Mouse (Mus musculus): ENCODE measurements around the gene Crtc2. TPM values are rescaled to one million over a fixed set of nuclear protein-coding genes. Genes with fewer than 3 reads are reported as not detected.

Crtc2 gene
- polyA plus RNA-seq, 1 experiment from 2014 or later, result 16.7 TPM

DNA sequence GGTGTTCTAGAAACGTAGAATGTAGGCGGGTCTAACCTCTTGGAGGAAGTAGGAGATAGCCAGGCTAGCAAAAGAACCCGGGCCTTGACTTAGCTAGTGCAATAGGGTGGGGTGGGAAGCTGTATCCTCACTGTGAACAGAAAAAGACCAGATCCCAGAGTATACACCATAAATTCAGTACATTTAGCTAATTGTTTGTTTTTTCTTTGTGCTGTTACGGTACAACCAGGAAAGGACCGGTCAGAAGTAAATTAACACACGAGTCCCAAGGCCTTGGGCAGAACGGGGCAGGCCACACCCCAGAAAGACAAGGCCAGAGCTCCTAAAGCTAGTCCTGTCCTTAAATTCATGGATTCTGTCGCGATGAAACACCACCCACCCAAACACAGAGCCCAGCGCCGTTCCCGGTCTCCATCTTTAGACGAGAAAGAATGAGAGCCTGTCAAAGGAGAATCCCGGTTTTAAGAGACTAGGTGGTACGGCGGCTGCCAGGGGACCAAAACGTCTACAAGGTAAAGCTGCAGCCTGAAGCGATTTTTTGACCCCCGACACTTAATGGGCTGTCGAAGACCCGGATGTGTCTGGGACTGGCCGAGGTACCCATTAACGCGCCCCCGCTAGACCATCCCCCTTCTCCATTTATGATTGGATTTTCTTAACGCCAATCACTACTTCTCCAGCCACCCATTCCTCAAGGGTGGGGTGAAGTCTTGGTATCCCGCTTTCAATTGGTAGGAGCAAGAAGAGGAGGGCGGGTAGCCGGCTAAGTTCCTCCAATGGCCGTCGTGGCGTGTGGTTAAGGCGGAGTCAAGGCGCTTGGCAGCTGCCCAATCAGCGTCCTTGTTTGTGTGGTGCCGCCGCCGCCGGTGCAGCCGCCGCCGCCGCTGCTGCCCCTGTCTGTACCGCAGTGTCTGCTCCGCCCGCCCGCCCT is 38.6 kb downstream of the Crtc2 start, which contains the start of gene Gatad2b:
Gatad2b (plus strand) TSS at position 834 of the 931 bp plus-strand sequence.
- Histone ChIP-seq H3K27me3 (ENCODE audit: control insufficient read depth, insufficient read depth, low read length) (no peaks in the 10 kb centered on the region), H3K4me1 (ENCODE audit: control insufficient read depth, insufficient read depth, low read length) (peaks cover 5% of the 10 kb centered on the region; the same call in 1 of the 2 replicates), H3K27ac (replicated peaks; ENCODE audit: low read depth, low read length) (peak within 1 kb of the TSS; percentile 97), H3K9me3 (ENCODE audit: control insufficient read depth, low read length) (no peaks in the 10 kb centered on the region), H3K4me3 (ENCODE audit: low read depth, low read length) (peak within 1 kb of the TSS; percentile 91), H3K9ac (ENCODE audit: low read length) (peak within 1 kb of the TSS; percentile 94), H3K4me2 (ENCODE audit: low read depth, severe bottlenecking) (peak within 1 kb of the TSS; percentile 75), H3K36me3 (ENCODE audit: control insufficient read depth, insufficient read depth, low read length) (peaks cover 3% of the 10 kb centered on the region; the same call in 1 of the 2 replicates)
- WGBS, result under 1% methylated on average over 44 of the region's 47 CpGs
- DNase-seq (ENCODE audit: low spot score), result peak; percentile 100
- ATAC-seq (ENCODE audit: insufficient number of reproducible peaks, low FRiP score, low TSS enrichment, low read depth), result peak; percentile 99

DNA sequence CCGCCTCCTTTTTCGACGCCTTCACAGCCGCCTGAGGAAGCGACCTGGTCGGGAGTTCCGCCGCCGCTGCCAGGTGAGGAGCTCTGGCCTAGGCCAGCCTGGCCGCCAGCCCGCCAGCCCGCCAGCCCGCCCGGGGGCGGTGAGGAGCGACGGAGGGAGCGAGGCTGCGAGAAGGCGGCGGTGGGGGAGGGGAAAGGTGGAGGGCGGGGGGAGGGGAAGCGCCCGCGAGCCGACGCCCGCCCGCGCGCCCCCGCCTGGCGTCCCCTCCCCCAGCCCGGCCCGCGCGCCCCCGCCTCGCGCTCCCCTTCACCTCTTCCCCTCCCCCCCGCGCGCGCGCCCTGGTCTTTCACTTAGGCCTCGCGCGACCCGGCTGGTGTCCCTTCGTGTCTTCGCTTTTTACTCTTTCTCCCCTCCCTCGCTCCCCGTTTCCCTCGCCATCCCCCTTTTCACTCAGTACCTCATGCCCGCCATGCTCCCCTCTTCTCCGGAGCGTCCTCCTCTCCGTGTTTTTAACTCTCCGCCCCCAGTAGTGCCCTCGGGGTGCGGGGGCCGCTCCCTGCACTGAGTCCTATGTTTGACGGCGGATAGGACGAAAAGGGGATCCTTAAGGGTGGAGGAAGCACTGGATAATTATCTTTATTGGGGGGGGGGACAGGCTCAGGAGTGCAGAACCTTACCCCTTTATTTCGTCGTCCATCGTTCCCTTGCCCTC is 39.5 kb downstream of the Crtc2 start:
- Histone ChIP-seq H3K27me3 (ENCODE audit: control insufficient read depth, insufficient read depth, low read length) (no peaks in the 10 kb centered on the region), H3K4me3 (ENCODE audit: low read depth, low read length) (peak overlapping the region; percentile 91), H3K36me3 (ENCODE audit: control insufficient read depth, insufficient read depth, low read length) (peaks cover 3% of the 10 kb centered on the region; the same call in 1 of the 2 replicates), H3K4me1 (ENCODE audit: control insufficient read depth, insufficient read depth, low read length) (peaks cover 5% of the 10 kb centered on the region; the same call in 1 of the 2 replicates), H3K27ac (replicated peaks; ENCODE audit: low read depth, low read length) (peak overlapping the region; percentile 97), H3K9me3 (ENCODE audit: control insufficient read depth, low read length) (no peaks in the 10 kb centered on the region), H3K4me2 (ENCODE audit: low read depth, severe bottlenecking) (peak overlapping the region; percentile 75), H3K9ac (ENCODE audit: low read length) (peak overlapping the region; percentile 94)
- ATAC-seq (ENCODE audit: insufficient number of reproducible peaks, low FRiP score, low TSS enrichment, low read depth) (peak; percentile 19; the same call in 1 of the 2 replicates), DNase-seq (ENCODE audit: low spot score) (peak; percentile 90)
- under 1% methylated on average over 23 of the region's 68 CpGs for WGBS

DNA sequence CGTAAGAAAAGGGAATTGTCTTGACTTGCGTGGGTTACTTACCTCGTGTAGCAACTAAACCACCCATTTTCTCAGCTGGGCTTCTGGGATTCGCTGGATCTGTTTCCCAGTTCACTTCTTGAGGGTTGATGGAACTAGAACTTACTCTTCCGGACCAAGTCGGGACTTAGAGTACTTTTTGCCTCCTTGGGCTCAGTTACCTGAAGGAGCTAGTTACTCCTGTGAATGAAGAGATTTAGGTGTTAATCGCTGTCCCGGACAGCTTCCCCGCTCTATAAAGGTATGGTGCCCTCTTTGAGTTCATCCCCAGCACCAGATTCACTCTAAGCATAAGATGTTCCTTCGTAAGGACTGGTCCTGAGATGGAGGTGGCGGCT is 40.1 kb downstream of the Crtc2 start:
- Histone ChIP-seq H3K4me1 (ENCODE audit: control insufficient read depth, insufficient read depth, low read length) (peaks cover 5% of the 10 kb centered on the region; the same call in 1 of the 2 replicates), H3K27ac (replicated peaks; ENCODE audit: low read depth, low read length) (peak overlapping the region; percentile 97), H3K9ac (ENCODE audit: low read length) (peak overlapping the region; percentile 94), H3K36me3 (ENCODE audit: control insufficient read depth, insufficient read depth, low read length) (peaks cover 3% of the 10 kb centered on the region; the same call in 1 of the 2 replicates), H3K4me2 (ENCODE audit: low read depth, severe bottlenecking) (peak overlapping the region; percentile 75), H3K9me3 (ENCODE audit: control insufficient read depth, low read length) (no peaks in the 10 kb centered on the region), H3K4me3 (ENCODE audit: low read depth, low read length) (peak overlapping the region; percentile 91), H3K27me3 (ENCODE audit: control insufficient read depth, insufficient read depth, low read length) (no peaks in the 10 kb centered on the region)
- WGBS, result 1% methylated on average over 11 of the region's 11 CpGs
- ATAC-seq (ENCODE audit: insufficient number of reproducible peaks, low FRiP score, low TSS enrichment, low read depth) (no peak), DNase-seq (ENCODE audit: low spot score) (peak; percentile 38)

DNA sequence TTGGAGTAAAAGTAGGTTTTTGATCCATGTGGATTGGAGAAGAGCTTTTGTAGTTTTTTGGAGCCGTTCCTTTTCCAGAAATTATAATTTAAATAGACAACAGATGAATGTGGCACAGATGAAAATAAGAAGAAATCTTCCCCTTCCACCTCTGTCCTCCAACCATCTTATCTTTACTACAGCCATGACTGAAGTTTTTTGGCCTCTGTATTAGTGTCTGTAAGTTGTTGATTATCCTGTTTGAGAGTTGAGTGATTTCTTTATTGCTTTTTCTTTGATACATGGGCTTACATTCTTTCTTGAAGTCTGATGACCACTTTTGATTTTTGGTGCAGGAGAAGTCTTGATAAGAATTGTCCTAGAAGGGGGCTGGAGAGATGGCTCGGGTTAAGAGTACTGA is 40.7 kb downstream of the Crtc2 start:
- no peak for DNase-seq (ENCODE audit: low spot score)
- Histone ChIP-seq H3K9me3 (ENCODE audit: control insufficient read depth, low read length) (no peaks in the 10 kb centered on the region), H3K36me3 (ENCODE audit: control insufficient read depth, insufficient read depth, low read length) (peaks cover 3% of the 10 kb centered on the region; the same call in 1 of the 2 replicates), H3K27ac (replicated peaks; ENCODE audit: low read depth, low read length) (no peak overlapping the region), H3K4me3 (ENCODE audit: low read depth, low read length) (peak overlapping the region; percentile 91), H3K27me3 (ENCODE audit: control insufficient read depth, insufficient read depth, low read length) (no peaks in the 10 kb centered on the region), H3K4me2 (ENCODE audit: low read depth, severe bottlenecking) (peak overlapping the region; percentile 75), H3K9ac (ENCODE audit: low read length) (peak overlapping the region; percentile 94; the same call in 1 of the 2 replicates), H3K4me1 (ENCODE audit: control insufficient read depth, insufficient read depth, low read length) (peaks cover 5% of the 10 kb centered on the region; the same call in 1 of the 2 replicates)
- no peak for ATAC-seq (ENCODE audit: insufficient number of reproducible peaks, low FRiP score, low TSS enrichment, low read depth)
- 79% methylated on average over 2 of the region's 2 CpGs for WGBS

DNA sequence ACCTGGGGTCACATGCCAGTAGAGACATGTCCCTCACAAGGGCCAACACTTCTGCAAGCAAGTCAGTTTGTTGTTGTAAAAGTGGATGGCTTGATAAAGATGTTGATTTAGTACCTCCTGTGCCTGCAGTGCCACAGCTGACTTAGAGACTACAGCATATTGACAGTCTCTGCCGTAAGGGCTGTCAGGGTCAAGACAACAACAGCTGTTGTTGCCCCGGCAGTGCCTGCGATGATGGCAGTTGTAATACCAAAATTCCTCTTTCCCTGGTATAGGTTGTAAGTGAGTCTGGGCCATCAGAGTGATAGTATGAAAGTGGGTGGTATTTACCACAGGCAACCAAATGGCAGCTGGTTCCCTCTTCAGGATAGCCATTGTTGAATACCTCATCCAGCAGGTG is 51.8 kb downstream of the Crtc2 start:
- H3K4me1 ChIP-seq (ENCODE audit: control insufficient read depth, insufficient read depth, low read length), result no peaks in the 10 kb centered on the region
- no peak overlapping the region for H3K4me2 ChIP-seq (ENCODE audit: low read depth, severe bottlenecking)
- H3K27me3 ChIP-seq (ENCODE audit: control insufficient read depth, insufficient read depth, low read length), result no peaks in the 10 kb centered on the region
- no peak overlapping the region for H3K27ac ChIP-seq (replicated peaks; ENCODE audit: low read depth, low read length)
- DNase-seq (ENCODE audit: low spot score), result no peak
- no peak overlapping the region for H3K4me3 ChIP-seq (ENCODE audit: low read depth, low read length)
- H3K9me3 ChIP-seq (ENCODE audit: control insufficient read depth, low read length), result no peaks in the 10 kb centered on the region
- WGBS, result 89% methylated on average over 3 of the region's 3 CpGs
- no peaks in the 10 kb centered on the region for H3K36me3 ChIP-seq (ENCODE audit: control insufficient read depth, insufficient read depth, low read length)
- ATAC-seq (ENCODE audit: insufficient number of reproducible peaks, low FRiP score, low TSS enrichment, low read depth), result no peak
- no peak overlapping the region for H3K9ac ChIP-seq (ENCODE audit: low read length)

DNA sequence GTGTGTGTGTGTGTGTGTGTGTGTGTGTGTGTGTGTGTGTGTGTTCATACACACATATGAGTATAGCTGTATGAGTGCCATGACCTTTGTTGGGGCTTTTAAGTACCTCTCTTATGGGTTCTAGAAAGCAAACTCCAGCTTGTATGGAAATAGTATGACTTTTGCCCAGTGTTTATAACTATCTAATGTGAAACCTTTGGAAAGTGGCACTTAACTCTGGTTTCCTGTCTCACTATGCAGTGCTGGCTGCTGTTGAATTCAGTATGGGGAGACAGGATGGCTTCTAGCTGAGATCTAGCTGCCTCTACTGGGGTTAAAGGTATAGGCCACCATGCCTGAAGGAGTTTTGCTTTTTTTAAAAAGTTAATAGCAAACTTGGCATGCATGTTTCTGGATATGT is 55.6 kb downstream of the Crtc2 start:
- Histone ChIP-seq H3K9me3 (ENCODE audit: control insufficient read depth, low read length) (no peaks in the 10 kb centered on the region), H3K36me3 (ENCODE audit: control insufficient read depth, insufficient read depth, low read length) (no peaks in the 10 kb centered on the region)
- ATAC-seq (ENCODE audit: insufficient number of reproducible peaks, low FRiP score, low TSS enrichment, low read depth), result no peak

DNA sequence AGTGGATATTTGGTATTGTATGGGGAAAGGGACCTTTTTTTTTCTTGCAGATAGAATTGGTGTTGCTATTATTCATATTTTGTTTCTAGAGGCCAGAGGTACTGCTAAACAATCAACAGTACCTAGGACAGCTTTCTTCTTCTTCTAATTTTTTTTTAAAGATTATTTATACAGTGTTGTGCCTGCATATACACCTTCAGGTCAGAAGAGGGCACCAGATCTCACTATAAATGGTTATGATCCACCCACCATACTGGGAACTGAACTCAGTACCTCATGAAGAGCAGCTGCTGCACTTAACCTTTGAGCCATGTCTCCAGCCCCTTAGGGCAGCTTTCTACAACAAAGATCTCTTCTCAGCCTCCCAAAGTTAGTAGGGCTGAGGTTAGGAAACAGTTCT is 59.4 kb downstream of the Crtc2 start:
- no peak overlapping the region for H3K4me3 ChIP-seq (ENCODE audit: low read depth, low read length)
- DNase-seq (ENCODE audit: low spot score), result no peak
- ATAC-seq (ENCODE audit: insufficient number of reproducible peaks, low FRiP score, low TSS enrichment, low read depth), result no peak
- no peak overlapping the region for H3K27ac ChIP-seq (replicated peaks; ENCODE audit: low read depth, low read length)
- H3K9me3 ChIP-seq (ENCODE audit: control insufficient read depth, low read length), result no peaks in the 10 kb centered on the region
- H3K9ac ChIP-seq (ENCODE audit: low read length), result no peak overlapping the region
- no peak overlapping the region for H3K4me2 ChIP-seq (ENCODE audit: low read depth, severe bottlenecking)
- no peaks in the 10 kb centered on the region for H3K36me3 ChIP-seq (ENCODE audit: control insufficient read depth, insufficient read depth, low read length)
- no peaks in the 10 kb centered on the region for H3K4me1 ChIP-seq (ENCODE audit: control insufficient read depth, insufficient read depth, low read length)
- H3K27me3 ChIP-seq (ENCODE audit: control insufficient read depth, insufficient read depth, low read length), result no peaks in the 10 kb centered on the region

More for the DNA sequence above, 55.6 kb downstream of the Crtc2 start:
- Histone ChIP-seq H3K4me1 (ENCODE audit: control insufficient read depth, insufficient read depth, low read length) (no peaks in the 10 kb centered on the region), H3K27me3 (ENCODE audit: control insufficient read depth, insufficient read depth, low read length) (no peaks in the 10 kb centered on the region), H3K4me2 (ENCODE audit: low read depth, severe bottlenecking) (no peak overlapping the region), H3K4me3 (ENCODE audit: low read depth, low read length) (no peak overlapping the region), H3K27ac (replicated peaks; ENCODE audit: low read depth, low read length) (no peak overlapping the region), H3K9ac (ENCODE audit: low read length) (no peak overlapping the region)
- no peak for DNase-seq (ENCODE audit: low spot score)

Data from limb, embryonic 11.5 days (tissue).